Mouse (Mus musculus) myocyte (in vitro differentiated cells): ENCODE measurements around the gene Lsm2. TPM values are rescaled to one million over a fixed set of nuclear protein-coding genes. Genes with fewer than 3 reads are reported as not detected.
A peak's percentile ranks its signal among the peaks of the same experiment; 100 is the strongest.

Experiments
- H3K27me3 ChIP-seq: one replicate; pipeline ENCODE4 v1.6.1; 2011; ENCODE audit not compliant: control insufficient read depth, insufficient read depth, insufficient read length
- H3K36me3 ChIP-seq: one replicate; pipeline ENCODE4 v1.6.1; 2011; ENCODE audit not compliant: control insufficient read depth, insufficient read depth
- H3K4me2 ChIP-seq: one replicate; pipeline ENCODE4 v1.6.1; 2011; ENCODE audit warnings: low read depth, control low read depth
- H3K4me3 ChIP-seq: one replicate; pipeline ENCODE4 v1.5.1; 2011; ENCODE audit warnings: mild to moderate bottlenecking, control low read depth, moderate library complexity
- H3K79me2 ChIP-seq: one replicate; pipeline ENCODE4 v1.6.1; 2011; ENCODE audit not compliant: control insufficient read depth, insufficient read depth
- H3ac ChIP-seq: one replicate; pipeline ENCODE4 v1.6.1; 2011; ENCODE audit not compliant: control insufficient read depth, insufficient read length
- CEBPB ChIP-seq: IDR thresholded peaks from 2 replicates; pipeline ENCODE4 v1.6.1; 2011; ENCODE audit warnings: mild to moderate bottlenecking, moderate library complexity; ENCODE audit not compliant: poor library complexity, insufficient read depth, severe bottlenecking
- E2F4 ChIP-seq: IDR thresholded peaks from one replicate; pipeline ENCODE4 v1.6.1; 2011; ENCODE audit warnings: mild to moderate bottlenecking, control low read depth, moderate library complexity; ENCODE audit not compliant: insufficient read depth
- MAX ChIP-seq: IDR thresholded peaks from one replicate; pipeline ENCODE4 v1.6.1; 2011; ENCODE audit warnings: low read depth, mild to moderate bottlenecking, control low read depth
- MYOD1 ChIP-seq, 3 experiments: IDR thresholded peaks; one replicate each; pipeline ENCODE4 v1.6.1; 2011; ENCODE audit warnings: control low read depth in 2 of 3, low read depth in 2 of 3, mild to moderate bottlenecking in 2 of 3, moderate library complexity in 1 of 3; ENCODE audit not compliant: insufficient read length in 2 of 3, control insufficient read depth in 1 of 3
- MYOG ChIP-seq, 3 experiments: IDR thresholded peaks; one replicate each; pipeline ENCODE4 v1.6.1; 2011; ENCODE audit warnings: control low read depth in 2 of 3, low read depth in 2 of 3, mild to moderate bottlenecking in 2 of 3; ENCODE audit not compliant: insufficient read length in 2 of 3, control insufficient read depth in 1 of 3, insufficient read depth in 1 of 3
- POLR2A ChIP-seq: IDR thresholded peaks from one replicate; pipeline ENCODE4 v1.6.1; 2011; ENCODE audit warnings: low read depth, mild to moderate bottlenecking, control low read depth, moderate library complexity; ENCODE audit not compliant: insufficient read length
- POLR2AphosphoS2 ChIP-seq: IDR thresholded peaks from one replicate; pipeline ENCODE4 v1.6.1; 2011; ENCODE audit warnings: low read depth, control low read depth; ENCODE audit not compliant: insufficient read length
- REST ChIP-seq: IDR thresholded peaks from one replicate; pipeline ENCODE4 v1.6.1; 2011; ENCODE audit warnings: mild to moderate bottlenecking, control low read depth, moderate library complexity; ENCODE audit not compliant: insufficient read depth, insufficient read length
- SRF ChIP-seq: IDR thresholded peaks from one replicate; pipeline ENCODE4 v1.6.1; 2011; ENCODE audit warnings: low read depth; ENCODE audit not compliant: control insufficient read depth, insufficient read length
- TCF12 ChIP-seq: IDR thresholded peaks from one replicate; pipeline ENCODE4 v1.6.1; 2011; ENCODE audit warnings: mild to moderate bottlenecking, control low read depth; ENCODE audit not compliant: poor library complexity, insufficient read depth, severe bottlenecking
- TCF3 ChIP-seq: IDR thresholded peaks from one replicate; pipeline ENCODE4 v1.6.1; 2011; ENCODE audit warnings: low read depth, control low read depth; ENCODE audit not compliant: insufficient read length
- USF1 ChIP-seq: IDR thresholded peaks from one replicate; pipeline ENCODE4 v1.6.1; 2011; ENCODE audit warnings: low read depth, mild to moderate bottlenecking, control low read depth, moderate library complexity
- polyA plus RNA-seq: library from polyadenylated mRNA; unstranded; fragments of >200 nt; fragmentation: generic; extraction: Trizol; gene quantifications from one replicate; pipeline ENCODE4 v1.2.1, GENCODE M21; 2012; ENCODE audit warnings: missing spikeins

The Lsm2 gene
- polyA plus RNA-seq, 1 experiment, result 52.3 TPM

GRCm38 (mm10) chr17:35000717-35001451, 19.2 kb downstream of the Lsm2 start, which contains the start of gene Vars:
Gene Vars (plus strand): TSS chr17:35000987.
- peaks cover 21% of the 10 kb centered on the region for H3K36me3 ChIP-seq
- TF ChIP-seq USF1, result no peak
- TF ChIP-seq MYOD1 (IDR thresholded peaks at IDR 0.05; ENCODE audit: control insufficient read depth in 1 of 3, insufficient read length in 2 of 3, low read depth in 2 of 3), result peak in 1 of 3 experiments; percentile 8
- peak in 2 of 3 experiments; percentile 4 to 21 for TF ChIP-seq MYOG (IDR thresholded peaks at IDR 0.05; ENCODE audit: control insufficient read depth in 1 of 3, insufficient read depth in 1 of 3, insufficient read length in 2 of 3, low read depth in 2 of 3)
- no peak for TF ChIP-seq CEBPB
- no peak for TF ChIP-seq SRF
- peak; percentile 97 for TF ChIP-seq E2F4
- peak; percentile 77 for TF ChIP-seq POLR2A
- TF ChIP-seq TCF3, result no peak
- TF ChIP-seq MAX, result peak; percentile 84
- TF ChIP-seq POLR2AphosphoS2, result peak; percentile 78
- TF ChIP-seq TCF12, result no peak
- H3ac ChIP-seq, result peak within 1 kb of the TSS; percentile 92
- peaks cover 72% of the 10 kb centered on the region for H3K79me2 ChIP-seq
- no peaks in the 10 kb centered on the region for H3K27me3 ChIP-seq
- H3K4me3 ChIP-seq, result peak within 1 kb of the TSS; percentile 98
- H3K4me2 ChIP-seq, result peak within 1 kb of the TSS; percentile 98

GRCm38 (mm10) chr17:35001452-35002152, 19.9 kb downstream of the Lsm2 start:
- H3ac ChIP-seq, result peak overlapping the region; percentile 92
- peaks cover 28% of the 10 kb centered on the region for H3K36me3 ChIP-seq
- TF ChIP-seq TCF12, result no peak
- TF ChIP-seq TCF3, result peak; percentile 30
- peak; percentile 15 for TF ChIP-seq POLR2A
- TF ChIP-seq MYOD1 (IDR thresholded peaks at IDR 0.05; ENCODE audit: control insufficient read depth in 1 of 3, insufficient read length in 2 of 3, low read depth in 2 of 3), result peak in 2 of 3 experiments; percentile 69 to 76
- no peak for TF ChIP-seq REST
- TF ChIP-seq MYOG (IDR thresholded peaks at IDR 0.05; ENCODE audit: control insufficient read depth in 1 of 3, insufficient read depth in 1 of 3, insufficient read length in 2 of 3, low read depth in 2 of 3), result peak in 2 of 3 experiments; percentile 83 to 85
- peak; percentile 8 for TF ChIP-seq POLR2AphosphoS2
- TF ChIP-seq MAX, result no peak
- TF ChIP-seq USF1, result no peak
- TF ChIP-seq CEBPB, result peak; percentile 69; the same call in 1 of the 2 replicates
- H3K27me3 ChIP-seq, result no peaks in the 10 kb centered on the region
- H3K4me2 ChIP-seq, result peak overlapping the region; percentile 98
- peak overlapping the region; percentile 98 for H3K4me3 ChIP-seq
- peaks cover 73% of the 10 kb centered on the region for H3K79me2 ChIP-seq

GRCm38 (mm10) chr17:35002153-35002865, 20.6 kb downstream of the Lsm2 start:
- Histone ChIP-seq H3K4me2 (peak overlapping the region; percentile 98), H3K79me2 (peaks cover 73% of the 10 kb centered on the region), H3ac (peak overlapping the region; percentile 92), H3K27me3 (no peaks in the 10 kb centered on the region), H3K4me3 (peak overlapping the region; percentile 98), H3K36me3 (peaks cover 35% of the 10 kb centered on the region)
- TF ChIP-seq REST (no peak), MYOD1 (IDR thresholded peaks at IDR 0.05; ENCODE audit: control insufficient read depth in 1 of 3, insufficient read length in 2 of 3, low read depth in 2 of 3) (no peak), POLR2A (peak; percentile 37)

GRCm38 (mm10) chr17:35003022-35003838, 21.6 kb downstream of the Lsm2 start:
- peak overlapping the region; percentile 92 for H3ac ChIP-seq
- no peak for TF ChIP-seq SRF
- TF ChIP-seq POLR2A, result peak; percentile 1
- peaks cover 69% of the 10 kb centered on the region for H3K79me2 ChIP-seq
- H3K4me3 ChIP-seq, result peak overlapping the region; percentile 98
- H3K36me3 ChIP-seq, result peaks cover 34% of the 10 kb centered on the region
- H3K27me3 ChIP-seq, result no peaks in the 10 kb centered on the region
- H3K4me2 ChIP-seq, result peak overlapping the region; percentile 98
